Mouse (Mus musculus): ENCODE measurements at regions not wholly inside any gene's neighbourhood (a gene's known extent, or its start where the extent isn't known, plus 50 kb on each side); places are given as distances from the start of the nearest gene placed in this dataset.

DNA sequence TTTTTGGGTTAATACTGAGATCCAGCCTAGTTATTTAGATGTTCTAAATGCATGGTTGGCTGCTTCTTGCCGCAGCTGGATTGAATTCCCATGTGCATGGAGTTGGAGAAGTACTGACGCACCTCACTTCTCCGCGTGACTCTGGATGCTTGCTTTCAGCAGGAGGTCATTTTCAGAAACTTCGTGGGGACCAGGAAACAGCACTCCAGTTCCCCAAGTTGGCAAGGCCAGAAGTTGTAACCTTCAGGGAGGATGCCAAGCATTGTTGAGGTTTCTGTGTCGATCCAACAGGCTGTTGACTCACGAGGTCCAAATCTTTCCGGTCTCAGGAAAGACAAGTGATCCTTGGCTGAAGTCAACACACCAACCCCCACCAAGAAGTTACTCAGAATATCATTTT lies 167.6 kb upstream of the Dpt start:
- no peak for DNase-seq (ENCODE audit: low read depth, low spot score)

DNA sequence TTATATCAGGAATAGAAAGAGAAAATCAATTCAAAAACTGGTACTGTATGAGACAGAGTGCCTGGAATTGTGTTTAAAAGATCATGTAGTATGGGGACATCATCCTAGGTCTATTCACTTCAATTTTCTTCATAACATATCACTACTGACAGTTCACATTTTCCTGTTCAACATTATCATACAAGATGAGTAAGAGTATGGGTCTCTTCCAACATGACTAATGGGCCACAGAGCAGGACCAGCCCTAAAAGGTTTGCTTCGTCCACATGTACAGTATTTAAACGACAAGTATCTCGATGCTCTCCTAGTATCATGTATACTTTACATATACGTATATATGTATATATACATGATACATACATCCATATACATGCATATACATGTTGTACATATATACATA lies 164.8 kb upstream of the Atp1b1 start:
- DNase-seq (ENCODE audit: low read depth, low spot score): no peak

DNA sequence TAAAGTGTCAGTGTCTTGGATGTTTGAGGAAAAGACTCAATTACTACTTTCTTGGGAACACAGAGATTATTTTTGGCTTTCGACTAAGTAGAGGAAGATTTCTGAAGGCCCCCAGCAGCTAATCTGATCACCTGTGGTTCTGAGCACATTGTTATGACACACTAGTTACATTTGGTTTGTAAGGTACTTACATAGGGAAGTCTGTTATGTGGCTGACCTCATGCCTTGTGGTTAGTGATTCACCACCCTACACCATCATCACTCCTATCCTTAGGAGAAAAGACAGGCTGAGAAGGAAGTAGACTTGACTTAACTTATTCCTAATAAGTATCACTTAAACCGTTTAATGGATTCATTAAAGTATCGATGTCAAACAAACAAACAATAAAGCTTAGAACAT lies 164.3 kb upstream of the Atp1b1 start:
- DNase-seq (ENCODE audit: low read depth, low spot score): no peak

DNA sequence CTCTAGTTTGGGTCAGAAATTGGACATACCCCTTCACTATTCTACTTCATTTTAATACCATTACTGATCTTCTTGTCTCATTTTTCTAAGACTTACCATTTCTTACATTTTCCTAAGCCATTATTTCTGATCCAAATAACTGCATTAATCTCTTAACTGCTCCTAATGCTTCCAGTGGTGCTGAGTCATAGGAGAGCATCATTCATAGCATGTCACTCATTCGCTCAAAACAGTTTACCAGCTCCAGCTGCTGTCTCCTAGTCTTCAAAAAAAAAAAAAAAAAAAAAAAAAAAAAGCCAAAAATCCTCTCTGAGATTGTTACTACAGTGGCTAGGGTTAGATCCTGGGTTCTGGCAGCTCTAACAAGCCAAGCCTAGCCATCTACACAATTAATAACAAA lies 162.0 kb upstream of the Atp1b1 start:
- DNase-seq (ENCODE audit: low read depth, low spot score): no peak

DNA sequence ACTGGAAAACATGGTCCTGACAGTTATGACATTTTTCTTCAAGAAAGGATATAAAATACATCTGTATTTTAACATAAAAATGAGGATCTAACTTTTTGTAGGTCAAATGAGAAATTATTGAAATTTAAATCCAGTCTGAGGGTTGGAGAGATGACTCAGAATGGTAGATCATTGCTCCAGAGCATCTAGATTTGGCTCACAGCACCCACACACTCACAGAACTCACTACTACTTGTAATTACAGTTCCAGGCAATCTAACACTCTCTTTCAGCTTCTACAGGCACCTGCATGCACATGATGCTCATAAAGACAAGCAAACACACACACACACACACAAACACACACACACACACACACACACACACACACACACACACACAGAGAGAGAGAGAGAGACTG lies 159.7 kb upstream of the Atp1b1 start:
- DNase-seq (ENCODE audit: low read depth, low spot score): no peak

DNA sequence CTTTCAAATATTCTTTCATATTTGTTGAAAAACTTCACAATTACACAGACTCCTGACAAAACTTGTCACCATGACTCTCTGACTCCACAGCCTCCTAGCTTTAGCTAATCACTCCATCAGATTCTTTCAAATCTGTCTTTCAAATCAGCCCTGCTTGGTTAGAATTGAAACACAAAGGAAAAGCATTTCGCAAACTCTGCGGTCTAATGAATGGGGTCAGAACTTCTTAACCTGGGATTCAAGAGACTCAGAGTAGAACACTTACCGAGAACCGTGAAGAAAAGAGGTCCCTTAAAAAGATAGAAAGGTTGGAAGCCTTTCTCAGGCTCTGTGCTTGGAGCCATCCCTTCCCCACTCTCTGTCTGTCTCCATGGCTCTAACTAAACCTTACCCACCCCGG lies 148.9 kb upstream of the Atp1b1 start:
- DNase-seq (ENCODE audit: low read depth, low spot score): no peak

DNA sequence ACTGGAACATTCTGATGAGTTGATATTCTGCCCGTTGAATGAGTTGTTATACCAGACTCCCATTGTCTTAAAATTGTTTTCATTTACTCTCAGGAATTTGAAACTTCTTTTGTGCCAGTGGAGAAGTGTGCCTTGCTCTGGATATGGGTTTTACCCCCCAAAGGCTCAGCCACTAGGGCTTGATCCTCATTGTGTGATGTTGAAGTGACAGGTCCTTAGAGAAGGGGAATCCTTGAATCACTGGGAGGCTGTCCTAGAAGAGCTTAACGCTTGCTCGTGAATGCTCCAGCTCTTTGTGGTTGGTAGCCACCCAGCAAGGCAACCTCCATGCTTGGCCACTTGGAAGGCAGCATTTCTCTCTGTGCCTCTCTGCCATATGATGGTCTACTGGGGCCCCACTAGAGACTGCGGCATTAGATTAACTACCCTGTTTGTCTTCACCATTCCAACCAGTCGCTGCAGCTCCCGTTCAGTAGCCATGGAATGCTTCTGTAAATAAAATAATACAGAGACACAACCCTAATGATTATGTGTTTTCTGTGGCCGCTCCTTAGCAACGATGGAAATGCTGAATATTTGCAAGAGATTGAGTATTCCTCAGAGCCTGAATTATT lies 148.1 kb upstream of the Atp1b1 start:
- no peak for DNase-seq (ENCODE audit: low read depth, low spot score)

DNA sequence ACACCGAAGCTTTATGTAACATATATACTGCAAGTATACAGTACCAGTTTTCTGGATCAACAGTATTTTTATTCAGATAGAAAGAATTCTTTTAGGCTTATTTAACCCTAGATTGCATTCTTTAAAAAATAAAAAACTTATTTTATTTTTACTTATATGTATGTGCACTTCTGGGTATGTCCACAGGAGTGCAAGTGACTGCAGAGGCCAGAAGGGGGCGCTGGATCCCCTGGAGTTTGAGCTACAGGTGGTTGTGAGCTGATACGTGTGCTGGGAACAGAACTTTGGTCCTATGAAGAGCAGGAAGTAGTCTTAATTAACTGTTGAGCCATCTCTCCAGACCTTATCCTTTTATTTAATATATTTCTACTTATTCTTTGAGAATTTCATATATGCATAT lies 145.3 kb upstream of the Atp1b1 start:
- no peak for DNase-seq (ENCODE audit: low read depth, low spot score)

DNA sequence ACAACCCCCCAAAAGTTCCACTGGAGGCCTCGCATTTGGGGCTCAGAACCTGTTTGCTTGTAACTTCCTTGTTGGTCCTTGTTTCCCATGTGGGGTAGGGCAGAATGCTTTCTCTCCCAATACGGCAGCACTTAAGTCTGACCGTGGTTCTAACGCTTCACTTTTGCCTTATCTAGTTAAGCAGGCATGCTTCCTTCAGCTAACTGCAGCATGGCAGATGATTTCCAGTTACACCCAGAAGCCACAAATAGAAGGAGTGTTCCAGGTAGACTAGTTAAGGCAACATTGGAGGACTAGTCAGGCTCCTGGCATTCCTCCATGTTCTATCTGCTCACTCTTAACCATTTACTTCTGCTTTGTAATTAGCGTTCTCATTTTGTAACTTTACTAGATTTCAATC lies 144.4 kb upstream of the Atp1b1 start:
- DNase-seq (ENCODE audit: low read depth, low spot score): no peak

DNA sequence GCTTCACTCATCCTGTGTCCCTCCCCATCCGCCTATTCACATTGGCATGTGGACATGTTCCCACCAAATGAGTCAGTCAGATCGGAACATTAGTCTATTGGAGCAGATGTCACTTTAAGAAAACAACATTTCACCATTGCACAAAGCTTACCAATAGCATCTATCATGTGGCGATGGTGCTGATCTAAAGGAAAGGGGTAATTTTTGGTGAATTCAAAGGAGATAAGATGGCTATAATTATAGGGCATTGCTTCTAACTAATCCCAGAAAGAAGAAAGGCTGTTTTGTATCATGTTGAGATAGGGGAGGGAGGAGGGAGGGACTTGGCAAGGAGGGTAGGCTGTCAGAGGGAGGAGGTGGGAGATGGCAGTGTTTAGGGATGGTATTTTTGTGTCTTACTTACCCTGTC lies 132.1 kb upstream of the Atp1b1 start:
- DNase-seq (ENCODE audit: low read depth, low spot score): no peak

DNA sequence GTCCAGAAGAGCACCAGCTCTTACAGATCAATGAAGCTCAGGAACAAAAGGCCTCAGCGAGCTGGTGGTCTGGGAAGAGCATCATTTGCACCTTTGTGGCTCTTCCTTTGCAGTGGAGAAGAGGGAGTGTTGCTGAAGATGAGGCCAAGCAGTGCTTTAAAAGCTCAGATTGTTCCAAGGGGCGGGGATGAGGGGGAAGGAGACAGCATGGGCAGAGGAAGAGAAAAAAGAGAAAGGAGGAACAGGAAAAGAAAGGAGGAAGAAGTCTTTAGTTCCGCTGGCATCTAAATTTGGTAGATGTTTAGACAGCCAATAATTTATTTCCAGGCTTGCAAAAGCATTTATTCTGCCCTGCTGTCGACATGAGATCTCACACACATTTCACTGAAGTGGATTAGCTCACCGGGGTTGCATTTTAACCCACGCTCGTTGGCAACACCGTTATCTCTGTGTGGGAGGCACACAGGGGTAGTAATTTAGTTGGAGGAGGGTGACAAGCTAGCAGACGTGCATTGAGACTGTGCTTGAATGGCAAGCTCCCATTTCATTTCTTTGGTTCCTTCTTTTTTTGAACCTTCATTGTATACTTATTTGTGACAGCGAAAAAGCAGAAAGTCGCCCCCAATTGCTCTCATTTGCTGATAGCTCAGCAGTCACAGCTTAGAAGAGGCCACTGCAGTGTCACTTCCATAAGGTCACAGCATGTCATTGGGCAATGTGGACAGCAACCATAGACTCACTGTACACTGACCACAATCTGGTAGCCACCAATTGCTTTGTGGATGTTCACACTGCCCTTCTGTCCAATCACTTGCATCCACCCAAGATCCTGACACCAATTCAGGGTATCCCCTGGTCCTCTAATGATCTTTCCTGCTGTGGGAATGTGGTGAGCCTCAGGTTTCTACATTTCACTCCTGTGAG lies 128.2 kb upstream of the Atp1b1 start:
- DNase-seq (ENCODE audit: low read depth, low spot score): no peak

DNA sequence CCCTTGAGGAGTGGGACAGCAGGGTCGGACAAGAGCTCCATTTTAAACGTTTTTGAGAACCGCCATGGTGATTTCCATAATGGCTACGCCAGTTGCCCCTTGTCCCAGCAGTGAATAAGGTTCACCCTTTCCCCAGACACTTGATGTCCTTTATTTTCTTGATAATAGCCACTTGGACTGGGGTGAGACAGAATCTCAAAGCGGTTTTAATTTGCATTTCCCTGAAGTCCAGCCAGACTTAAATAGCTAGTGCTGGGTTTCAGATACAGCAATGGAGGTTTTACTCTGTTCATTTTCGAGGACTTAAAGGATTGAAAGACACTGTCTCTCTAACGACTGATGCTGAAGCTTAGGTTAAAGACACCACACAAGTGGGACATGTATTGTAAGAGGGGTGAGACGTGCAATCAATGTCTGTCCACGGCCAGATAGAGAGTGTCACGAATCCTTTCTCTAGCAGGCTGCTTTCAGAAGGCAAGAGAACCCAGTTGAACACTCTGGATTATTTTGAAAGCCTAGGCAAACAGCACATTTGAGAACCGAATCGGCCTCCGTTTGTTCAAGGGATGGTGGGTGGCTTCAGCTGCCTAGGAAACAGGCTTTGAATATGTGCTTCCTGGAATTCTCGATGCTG lies 118.8 kb upstream of the Atp1b1 start:
- DNase-seq (ENCODE audit: low read depth, low spot score): no peak

DNA sequence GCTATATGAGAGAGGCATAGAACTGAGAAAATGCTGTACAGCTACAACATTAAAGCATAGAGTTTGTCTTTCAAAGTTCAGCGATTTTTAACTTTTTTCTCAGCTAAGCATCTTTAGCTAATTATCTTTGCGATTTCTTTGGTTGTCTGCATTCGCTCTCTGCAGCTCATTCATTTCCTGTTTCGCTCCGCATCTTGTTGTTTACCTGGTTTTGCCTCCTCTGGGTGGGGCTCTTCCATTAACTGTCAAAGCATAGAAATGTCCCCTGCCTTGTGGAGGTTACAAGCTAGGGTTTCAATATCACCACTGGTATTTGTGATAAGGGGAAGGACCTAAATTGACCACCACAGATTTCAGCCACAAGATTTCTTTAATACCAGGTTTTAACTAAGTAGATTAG lies 115.5 kb upstream of the Atp1b1 start:
- DNase-seq (ENCODE audit: low read depth, low spot score): no peak

DNA sequence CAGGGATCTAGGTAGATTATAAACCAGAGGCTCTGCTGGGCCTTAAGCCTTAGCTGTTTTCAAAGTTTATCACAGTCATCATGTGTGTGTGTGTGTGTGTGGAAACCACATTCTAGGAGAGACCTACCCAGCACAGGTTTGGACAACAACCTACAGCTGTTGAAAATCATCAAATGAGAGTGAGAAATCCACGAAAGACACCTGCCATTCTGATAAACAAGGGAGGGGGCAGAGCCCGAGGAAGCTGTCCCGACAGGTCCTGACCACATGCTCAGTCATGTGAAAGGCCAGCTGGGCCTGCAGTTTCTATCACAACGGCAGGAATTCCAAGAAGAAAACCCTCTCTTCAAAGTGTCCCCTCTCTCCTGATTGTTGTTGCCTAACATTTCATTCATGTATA lies 114.0 kb upstream of the Atp1b1 start:
- no peak for DNase-seq (ENCODE audit: low read depth, low spot score)

DNA sequence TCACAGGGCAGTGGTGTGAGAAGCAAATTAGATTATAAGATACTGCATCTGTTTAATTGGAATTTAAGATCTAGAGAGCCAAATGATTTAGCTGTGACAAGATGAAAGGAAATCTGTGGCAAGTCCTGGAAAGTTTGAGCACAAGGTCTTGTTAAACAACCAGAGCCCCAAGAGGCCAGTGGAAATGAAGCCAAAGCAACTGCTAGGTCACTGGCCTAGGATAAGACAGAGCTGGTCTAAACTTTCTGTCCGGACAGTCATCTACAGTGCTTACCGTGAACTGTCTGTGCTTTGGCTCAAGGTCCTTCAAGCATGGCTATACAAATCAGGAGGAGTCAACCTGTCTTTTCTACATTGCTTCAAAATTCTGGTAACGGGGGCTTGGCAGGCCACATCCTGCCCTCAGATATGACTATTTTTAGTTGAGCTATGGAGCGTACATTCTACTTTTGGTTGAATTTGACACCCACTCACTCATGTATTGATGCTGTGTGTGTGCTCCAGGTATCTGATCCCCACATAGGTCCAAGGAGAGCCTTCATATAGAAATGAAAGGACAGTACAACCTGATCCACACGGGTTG lies 113.4 kb upstream of the Atp1b1 start:
- DNase-seq (ENCODE audit: low read depth, low spot score): no peak

DNA sequence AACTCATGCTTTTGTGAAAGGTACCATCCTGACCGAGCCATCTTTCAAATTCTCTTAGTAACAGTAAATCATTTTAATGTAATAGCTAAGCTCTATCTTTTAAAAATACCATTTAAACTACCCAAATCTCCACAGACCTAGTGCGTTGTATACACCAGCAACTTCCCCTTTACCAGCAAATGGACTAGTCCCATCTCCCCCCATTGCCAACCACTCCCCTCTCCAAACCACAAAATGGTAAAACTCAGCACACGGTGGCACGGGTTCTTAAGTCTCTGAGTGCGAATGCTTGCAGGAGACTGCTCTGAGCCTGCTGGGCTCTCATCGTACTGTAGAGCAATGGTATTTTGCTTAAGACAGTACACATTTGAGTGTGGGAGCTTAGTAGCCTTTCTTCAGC lies 106.7 kb upstream of the Atp1b1 start:
- DNase-seq (ENCODE audit: low read depth, low spot score): no peak

DNA sequence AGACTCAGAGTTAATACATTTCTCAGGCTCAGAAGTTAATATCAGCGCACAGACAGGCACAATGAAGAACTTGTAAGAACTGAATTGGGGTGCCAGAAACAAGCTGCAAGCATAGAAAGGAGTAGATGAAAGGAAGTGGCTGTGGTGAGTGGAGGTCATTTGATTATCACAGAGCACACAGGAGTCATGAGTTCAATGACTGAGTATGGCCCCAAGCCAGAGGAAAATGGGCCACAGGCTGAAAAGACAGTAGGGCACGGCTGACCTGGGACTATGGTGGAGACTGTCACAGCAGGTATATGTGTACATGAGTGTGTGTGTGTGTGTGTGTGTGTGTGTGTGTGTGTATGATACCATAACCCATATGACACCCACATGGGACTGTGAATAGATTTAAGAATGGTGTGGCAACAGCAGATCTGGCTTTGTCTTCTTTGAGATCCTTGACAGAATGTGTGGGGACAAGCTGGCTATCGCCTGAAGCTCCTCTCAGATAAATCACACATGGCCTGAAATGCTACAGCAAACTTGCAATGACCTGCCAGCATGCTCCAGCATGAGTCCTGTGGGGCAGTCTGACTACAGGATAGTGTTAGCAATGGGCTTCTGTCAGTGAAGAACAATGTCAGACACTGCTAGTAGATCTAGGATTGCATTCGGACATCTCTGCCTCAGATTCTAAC lies 101.5 kb upstream of the Atp1b1 start:
- no peak for DNase-seq (ENCODE audit: low read depth, low spot score)

DNA sequence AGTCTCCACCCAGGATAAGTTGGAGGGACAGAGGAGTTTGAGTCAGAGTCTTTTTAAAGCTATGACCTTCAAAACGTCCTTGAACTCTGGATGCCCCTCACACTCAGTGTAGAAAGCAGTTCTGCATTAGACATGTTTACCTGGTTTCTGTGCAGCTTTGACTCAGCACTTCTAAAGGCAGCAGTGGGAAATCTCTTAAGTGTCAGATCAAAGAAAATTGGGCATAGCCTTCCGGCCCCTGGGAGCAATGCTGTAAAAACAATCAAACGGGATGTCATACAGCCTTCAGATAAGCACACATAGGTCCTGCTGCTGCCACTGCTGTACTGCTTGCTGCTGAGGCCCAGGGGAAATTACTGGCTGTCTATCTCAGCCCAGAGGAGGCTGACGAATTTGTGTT lies 94.5 kb upstream of the Atp1b1 start:
- DNase-seq (ENCODE audit: low read depth, low spot score): no peak

DNA sequence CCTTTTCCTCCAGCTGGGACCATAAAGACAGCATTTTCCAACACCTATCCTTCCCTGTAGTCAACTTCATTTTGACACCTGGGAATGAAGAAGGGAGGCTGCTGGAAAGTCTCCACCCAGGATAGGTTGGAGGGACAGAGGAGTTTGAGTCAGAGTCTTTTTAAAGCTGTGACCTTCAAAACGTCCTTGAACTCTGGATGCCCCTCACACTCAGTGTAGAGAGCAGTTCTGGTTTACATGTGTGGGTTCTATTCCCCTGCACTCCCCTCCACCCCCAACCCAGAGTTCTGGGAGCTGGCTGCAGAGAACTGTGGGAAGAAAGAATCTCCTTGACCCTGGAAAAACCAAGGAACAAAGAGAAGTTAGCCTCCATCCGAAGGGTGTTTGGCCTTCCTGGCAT lies 92.9 kb upstream of the Atp1b1 start:
- DNase-seq (ENCODE audit: low read depth, low spot score): no peak

DNA sequence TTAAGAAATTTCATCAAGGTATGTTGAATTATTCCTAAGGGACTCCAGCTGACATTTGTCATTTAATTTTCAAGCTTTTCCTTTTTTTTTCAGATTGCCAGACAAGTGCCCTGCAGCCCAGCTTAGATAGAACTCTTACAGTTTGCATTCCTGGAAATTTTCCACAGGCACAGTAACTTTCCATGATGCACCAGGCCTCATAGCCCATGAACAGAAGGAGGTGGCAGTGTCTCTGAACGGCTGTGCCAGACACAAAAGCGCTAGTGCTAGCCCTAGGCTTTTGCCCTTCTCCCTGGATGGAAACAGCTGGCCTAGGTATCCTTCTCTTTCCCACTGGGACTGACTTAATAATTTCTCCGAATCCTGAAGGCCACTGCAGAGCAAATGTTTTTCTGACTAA lies 92.4 kb upstream of the Atp1b1 start:
- no peak for DNase-seq (ENCODE audit: low read depth, low spot score)

DNA sequence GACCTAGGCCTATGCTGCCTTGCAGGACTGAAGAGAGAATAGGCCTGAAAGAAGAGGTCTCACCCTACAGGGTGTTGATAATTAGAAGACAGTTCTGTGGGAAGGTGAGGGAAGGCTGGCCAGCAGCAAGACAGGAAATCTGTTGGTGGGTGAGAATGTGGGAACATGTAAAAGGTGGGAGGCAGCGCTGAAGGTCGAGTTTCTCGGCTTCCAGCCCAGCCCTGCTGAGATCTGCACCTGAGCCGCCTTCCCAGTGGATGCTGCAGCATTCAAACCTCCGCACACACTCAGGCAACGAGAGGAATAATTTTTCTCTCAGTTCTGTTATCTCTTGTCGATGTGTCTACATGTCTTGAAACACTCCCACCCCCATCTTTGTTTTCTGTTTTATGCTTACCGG lies 89.9 kb upstream of the Atp1b1 start:
- no peak for DNase-seq (ENCODE audit: low read depth, low spot score)

DNA sequence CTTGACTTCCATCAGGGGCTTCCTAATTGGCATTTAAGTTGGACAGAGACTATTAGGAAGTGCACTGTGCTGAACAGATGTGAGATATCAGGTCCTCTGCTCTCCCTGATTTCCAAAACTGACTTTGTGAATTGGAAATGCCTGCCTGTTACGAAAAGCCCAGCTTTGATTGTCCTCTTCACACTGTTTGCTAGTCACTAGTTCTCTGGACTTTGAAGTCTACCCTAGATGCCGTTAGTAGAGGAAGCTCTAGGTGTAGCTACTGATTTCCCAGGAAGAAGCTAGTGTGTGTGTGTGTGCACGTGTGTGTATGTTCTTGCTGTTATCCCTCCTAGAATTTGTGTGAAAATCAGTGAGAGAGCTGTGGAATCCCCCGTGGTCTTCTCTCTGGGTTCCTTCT lies 87.7 kb upstream of the Atp1b1 start:
- no peak for DNase-seq (ENCODE audit: low read depth, low spot score)

All from embryo, embryonic 11.5 days (tissue).